ENCODE assay signal across 25 mouse cellular contexts in the genomic region with DNA sequence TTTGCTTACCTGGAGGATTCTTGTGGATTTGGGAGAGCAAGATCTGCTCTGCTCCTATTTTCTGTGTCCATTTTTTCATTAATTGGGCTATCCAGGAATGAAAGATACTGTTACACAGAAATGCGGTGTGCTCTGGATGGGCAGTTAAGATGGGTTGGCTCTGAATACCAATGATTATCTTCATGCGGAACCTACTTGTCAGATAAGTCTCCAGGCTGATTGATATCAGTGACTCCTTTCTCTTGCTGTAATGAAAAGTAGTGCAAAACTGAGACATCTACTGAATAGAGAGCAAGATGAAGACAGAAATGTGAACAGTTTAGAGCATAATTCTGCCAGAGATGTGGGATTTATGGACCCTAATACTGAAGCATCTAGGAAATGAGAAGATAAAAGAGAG. TPM values are rescaled to one million over a fixed set of nuclear protein-coding genes. Genes with fewer than 3 reads are reported as not detected.
"Had no signal": no experiment of that assay in that cellular context is flagged by ENCODE, and none has a peak within 500 bp of the region (broad histone marks: within the 10 kb centered on the region; RNA-seq: fewer than 3 reads in every experiment).

A gene (minus strand): TSS at position 169 of the 400 bp plus-strand sequence.

- H3K9ac ChIP-seq: intestine, embryonic 15.5 days; limb, embryonic 13.5 days; liver, embryonic 12.5 days; liver, embryonic 15.5 days; lung, embryonic 15.5 days; midbrain, embryonic 13.5 days; stomach, embryonic 15.5 days had no signal

- H3K36me3 ChIP-seq: intestine, embryonic 15.5 days; limb, embryonic 10.5 days; limb, embryonic 13.5 days; liver, embryonic 12.5 days; liver, embryonic 15.5 days; lung, embryonic 15.5 days; midbrain, embryonic 13.5 days; stomach, embryonic 15.5 days had no signal

- H3K27ac ChIP-seq: intestine, embryonic 15.5 days; limb, embryonic 10.5 days; limb, embryonic 13.5 days; liver, embryonic 12.5 days; liver, embryonic 15.5 days; lung, embryonic 15.5 days; midbrain, embryonic 13.5 days; stomach, embryonic 15.5 days had no signal

- DNase-seq: kidney, adult 11 months; kidney, adult 8-10 months; kidney, postnatal 36 days; liver; lung, adult 18-20 months; lung, postnatal 10 days; lung, postnatal 36 days; right cerebral cortex, postnatal 14 days; right cerebral cortex, postnatal 4 days; spleen, adult 18-20 months; thymus, postnatal 36 days had no signal

- H3K9me3 ChIP-seq: intestine, embryonic 15.5 days; limb, embryonic 10.5 days; limb, embryonic 13.5 days; liver, embryonic 12.5 days; liver, embryonic 15.5 days; lung, embryonic 15.5 days; midbrain, embryonic 13.5 days; stomach, embryonic 15.5 days had no signal

- ATAC-seq: intestine, embryonic 15.5 days; liver, embryonic 12.5 days; midbrain, embryonic 13.5 days; midbrain, embryonic 16.5 days had no signal

- H3K27me3 ChIP-seq: intestine, embryonic 15.5 days; limb, embryonic 13.5 days; liver, embryonic 12.5 days; liver, embryonic 15.5 days; lung, embryonic 15.5 days; midbrain, embryonic 13.5 days; stomach, embryonic 15.5 days had no signal

- H3K4me2 ChIP-seq: intestine, embryonic 15.5 days; limb, embryonic 13.5 days; liver, embryonic 12.5 days; liver, embryonic 15.5 days; lung, embryonic 15.5 days; midbrain, embryonic 13.5 days; stomach, embryonic 15.5 days had no signal

- H3K4me1 ChIP-seq: intestine, embryonic 15.5 days; limb, embryonic 10.5 days; lung, embryonic 15.5 days; midbrain, embryonic 13.5 days; stomach, embryonic 15.5 days had no signal

- H3K4me3 ChIP-seq: intestine, embryonic 15.5 days; limb, embryonic 10.5 days; limb, embryonic 13.5 days; liver, embryonic 12.5 days; liver, embryonic 15.5 days; lung, embryonic 15.5 days; midbrain, embryonic 13.5 days; stomach, embryonic 15.5 days had no signal

RNA-seq across cellular contexts. Expression of the gene that starts here (rescaled TPM):
- total RNA-seq: layer of hippocampus, adult 18-20 months; layer of hippocampus, postnatal 14 days; left cerebral cortex, adult 18-20 months; left cerebral cortex, postnatal 25 days had no signal
- polyA plus RNA-seq: limb, embryonic 10.5 days; midbrain, embryonic 13.5 days; midbrain, embryonic 16.5 days; neural tube, embryonic 11.5 days had no signal
